Mouse (Mus musculus) bone marrow, adult 2 months (tissue): ENCODE data around the gene Ciapin1. TPM values are rescaled to one million over a fixed set of nuclear protein-coding genes. Genes with fewer than 3 reads are reported as not detected.
A peak's percentile ranks its signal among the peaks of the same experiment; 100 is the strongest.

Experiments
- H3K27ac ChIP-seq: fragments of 200-500 bp; 2 replicates; pipeline ENCODE4 v1.5.1; 2012; ENCODE audit warnings: low read depth, mild to moderate bottlenecking, control low read depth, inconsistent platforms, low read length; ENCODE audit not compliant: control insufficient read depth, poor library complexity, insufficient read depth
- H3K4me1 ChIP-seq: fragments of 200-500 bp; 2 replicates; pipeline ENCODE4 v1.6.1; 2011; ENCODE audit warnings: low read length; ENCODE audit not compliant: control insufficient read depth, insufficient read depth
- H3K4me3 ChIP-seq: fragments of 200-500 bp; replicated peaks from 2 replicates; pipeline ENCODE3; 2011; ENCODE audit warnings: mild to moderate bottlenecking, low read depth, low read length, control low read depth; ENCODE audit not compliant: control insufficient read depth
- CTCF ChIP-seq: fragments of 200-500 bp; IDR thresholded peaks from 2 replicates; pipeline ENCODE4 v1.5.1; 2011; ENCODE audit warnings: low read length, control low read depth; ENCODE audit not compliant: control insufficient read depth, insufficient read depth
- POLR2A ChIP-seq: fragments of 200-500 bp; IDR thresholded peaks from 2 replicates; pipeline ENCODE4 v1.6.1; 2011; ENCODE audit warnings: low read depth, mild to moderate bottlenecking, control low read depth, low read length, borderline replicate concordance; ENCODE audit not compliant: control insufficient read depth
- WGBS: fragments of 180-500 bp; shearing (Covaris S2); methylation state at CpG from one replicate; pipeline ENCODE4 v1.1.7; 2018; 5-methylcytosine and 5-hydroxymethylcytosine counted together
- polyA plus RNA-seq: library from polyadenylated mRNA; stranded (reverse); fragments of >200 nt; gene quantifications from 2 replicates; pipeline ENCODE4 v1.2.4, GENCODE M21; 2011; ENCODE audit warnings: low replicate concordance; ENCODE audit not compliant: missing spikeins, insufficient read depth, insufficient read length

Ciapin1 gene
- 36.7 and 38.1 TPM in 2 replicates for polyA plus RNA-seq

DNA sequence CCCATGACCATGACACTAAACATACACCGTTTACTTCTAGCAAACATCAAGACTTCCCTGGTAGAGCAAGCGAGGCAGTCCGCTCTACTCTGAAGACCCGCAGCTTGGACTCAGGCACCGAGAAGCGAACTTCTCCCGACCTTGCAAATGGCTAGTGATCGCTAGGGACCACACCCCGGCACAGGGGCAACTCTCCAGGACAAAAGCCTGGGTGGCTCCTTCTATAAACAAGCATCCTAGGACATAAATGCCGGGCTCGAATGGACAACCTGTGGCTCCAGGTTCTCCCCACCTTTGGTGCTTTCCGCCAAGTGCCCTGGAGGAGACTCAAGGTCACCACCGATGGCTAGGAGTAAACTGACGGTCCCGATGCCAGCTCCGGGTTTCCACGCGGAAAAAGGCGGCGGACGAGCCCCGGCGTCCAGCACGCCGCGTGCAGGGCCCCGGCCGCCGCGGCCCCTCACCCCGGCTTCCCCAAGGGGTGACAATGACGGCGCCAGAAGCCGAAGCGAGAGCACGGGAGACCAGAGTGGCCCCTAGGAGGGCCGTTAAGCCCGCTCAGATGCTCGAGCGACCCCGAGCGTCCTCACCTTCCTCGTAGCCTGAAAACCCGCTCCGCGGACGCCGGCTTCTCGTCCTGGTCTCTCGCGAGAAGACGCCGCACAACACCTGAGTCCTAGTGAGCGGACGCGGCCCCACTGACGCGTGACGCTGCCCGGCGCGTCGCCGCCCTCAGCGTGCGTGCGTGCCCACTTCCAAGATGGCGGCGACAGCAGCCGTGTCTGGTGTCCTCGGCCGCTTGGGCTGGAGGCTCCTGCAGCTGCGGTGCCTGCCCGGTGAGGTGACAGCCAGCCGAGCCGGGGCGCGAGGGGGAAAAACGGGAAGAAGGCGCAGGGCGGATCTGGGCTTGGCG, at the start of gene Ciapin1, which contains the start of gene Coq9:
Gene Ciapin1, minus strand, starts transcription at position 697 of the 913 bp plus-strand sequence.
Gene Coq9, plus strand, starts transcription at position 660 of the 913 bp plus-strand sequence.
- H3K27ac ChIP-seq: peak within 1 kb of the TSS; percentile 91
- WGBS: under 1% methylated on average over 82 of the region's 82 CpGs
- peaks cover 1% of the 10 kb centered on the region; the same call in 1 of the 2 replicates for H3K4me1 ChIP-seq
- H3K4me3 ChIP-seq: peak within 1 kb of the TSS; percentile 83
- TF ChIP-seq POLR2A (peak; percentile 93), CTCF (no peak)

DNA sequence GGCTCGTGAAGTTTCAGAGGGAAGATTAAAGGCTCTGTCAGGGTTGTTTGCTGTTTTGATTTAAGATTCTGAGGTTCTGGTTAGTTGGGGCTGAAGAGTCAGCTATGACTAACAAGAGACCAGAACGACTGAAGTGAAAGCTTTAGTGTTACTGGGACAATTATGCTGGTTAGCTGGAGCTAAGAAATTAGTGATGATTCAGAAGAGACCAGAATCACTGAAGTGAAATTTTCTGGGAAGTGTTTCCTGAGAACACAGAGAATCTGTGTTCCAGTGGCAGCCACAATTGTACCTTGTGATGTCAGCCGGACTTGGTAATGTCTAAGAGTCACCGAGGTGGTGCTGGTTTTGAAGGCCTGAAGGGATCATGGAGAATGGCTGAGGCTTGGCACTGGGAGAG, 42.6 kb upstream of the Ciapin1 start:
- no peak overlapping the region for H3K27ac ChIP-seq
- H3K4me3 ChIP-seq: no peak overlapping the region
- TF ChIP-seq CTCF: no peak
- no peak for TF ChIP-seq POLR2A
- H3K4me1 ChIP-seq: peaks cover 3% of the 10 kb centered on the region; the same call in 1 of the 2 replicates
- 69% methylated on average over 4 of the region's 4 CpGs for WGBS

DNA sequence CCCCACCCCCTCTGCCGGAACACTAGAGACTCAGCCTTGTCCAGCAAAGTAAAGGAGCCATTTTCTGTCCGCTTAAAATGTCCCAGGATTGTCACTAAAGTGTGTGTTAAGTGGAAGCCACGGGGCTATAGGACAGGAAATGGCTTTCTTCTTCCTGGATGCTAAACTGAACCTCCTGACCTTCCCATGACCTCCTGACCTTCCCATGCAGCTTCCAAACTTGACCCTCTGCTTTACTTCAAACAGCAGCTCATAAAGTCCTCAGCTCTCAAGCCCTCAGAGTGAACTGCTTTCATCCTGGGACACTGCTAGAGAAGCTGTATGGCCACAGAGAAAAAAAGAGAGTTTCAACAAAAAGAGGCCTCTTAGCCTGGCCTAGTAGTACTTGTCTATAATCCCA, 38.7 kb upstream of the Ciapin1 start:
- WGBS: 53% methylated on average over 3 of the region's 3 CpGs
- no peak overlapping the region for H3K4me3 ChIP-seq

DNA sequence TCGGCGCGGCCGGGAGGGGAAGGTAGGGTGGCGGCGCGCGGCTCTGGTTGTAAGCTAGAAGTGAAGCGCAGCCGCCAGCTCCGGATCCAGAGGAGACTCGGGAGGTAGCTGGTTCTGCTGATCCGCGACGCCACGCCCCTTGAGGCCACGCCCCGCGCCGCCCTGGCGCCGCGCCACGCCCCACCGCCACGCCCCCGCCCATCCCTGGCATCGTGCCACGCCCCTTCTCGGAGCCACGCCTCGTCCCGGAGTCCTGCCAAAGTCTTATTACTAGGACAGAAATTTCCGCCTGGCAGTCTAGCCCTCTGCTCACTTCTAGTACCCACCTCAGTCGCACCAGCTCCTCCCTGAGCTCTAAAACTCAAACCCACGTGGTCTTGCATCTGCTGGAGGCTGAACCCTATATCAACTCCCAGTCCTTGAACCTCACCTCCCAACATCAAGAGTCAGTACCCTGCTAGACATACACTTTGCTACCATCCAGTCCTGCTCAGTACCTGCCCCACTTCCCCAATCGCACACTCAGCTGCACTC, 38.1 kb upstream of the Ciapin1 start, which contains the start of gene Dok4:
Gene Dok4, minus strand, starts transcription at position 134 of the 534 bp plus-strand sequence.
- no peak for TF ChIP-seq CTCF
- peak; percentile 59; the same call in 1 of the 2 replicates for TF ChIP-seq POLR2A
- H3K4me1 ChIP-seq: peaks cover 3% of the 10 kb centered on the region; the same call in 1 of the 2 replicates
- H3K27ac ChIP-seq: peak within 1 kb of the TSS; percentile 51; the same call in 1 of the 2 replicates
- peak within 1 kb of the TSS; percentile 61 for H3K4me3 ChIP-seq
- under 1% methylated on average over 37 of the region's 37 CpGs for WGBS

More for the DNA sequence above, 38.7 kb upstream of the Ciapin1 start:
- Histone ChIP-seq H3K4me1 (peaks cover 3% of the 10 kb centered on the region; the same call in 1 of the 2 replicates), H3K27ac (no peak overlapping the region)
- no peak for TF ChIP-seq CTCF
- TF ChIP-seq POLR2A: no peak

DNA sequence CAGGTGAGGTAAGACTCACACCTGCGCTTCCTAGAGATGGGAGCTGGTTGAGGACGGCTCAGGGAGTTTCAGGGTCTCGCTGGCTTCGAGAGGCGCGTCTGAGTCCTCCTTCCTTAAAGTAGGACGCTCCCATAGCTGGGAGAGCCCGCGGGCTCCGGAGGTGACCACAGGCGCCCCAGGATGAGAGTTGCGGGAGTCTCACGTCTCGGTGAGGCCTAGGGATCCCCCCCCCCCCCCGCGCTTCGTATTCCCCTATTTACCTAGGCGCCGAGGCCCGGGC, 37.7 kb upstream of the Ciapin1 start:
- TF ChIP-seq CTCF (no peak), POLR2A (no peak)
- Histone ChIP-seq H3K4me1 (peaks cover 3% of the 10 kb centered on the region; the same call in 1 of the 2 replicates), H3K4me3 (peak overlapping the region; percentile 61), H3K27ac (peak overlapping the region; percentile 51; the same call in 1 of the 2 replicates)
- WGBS: 0% methylated on average over 20 of the region's 20 CpGs

DNA sequence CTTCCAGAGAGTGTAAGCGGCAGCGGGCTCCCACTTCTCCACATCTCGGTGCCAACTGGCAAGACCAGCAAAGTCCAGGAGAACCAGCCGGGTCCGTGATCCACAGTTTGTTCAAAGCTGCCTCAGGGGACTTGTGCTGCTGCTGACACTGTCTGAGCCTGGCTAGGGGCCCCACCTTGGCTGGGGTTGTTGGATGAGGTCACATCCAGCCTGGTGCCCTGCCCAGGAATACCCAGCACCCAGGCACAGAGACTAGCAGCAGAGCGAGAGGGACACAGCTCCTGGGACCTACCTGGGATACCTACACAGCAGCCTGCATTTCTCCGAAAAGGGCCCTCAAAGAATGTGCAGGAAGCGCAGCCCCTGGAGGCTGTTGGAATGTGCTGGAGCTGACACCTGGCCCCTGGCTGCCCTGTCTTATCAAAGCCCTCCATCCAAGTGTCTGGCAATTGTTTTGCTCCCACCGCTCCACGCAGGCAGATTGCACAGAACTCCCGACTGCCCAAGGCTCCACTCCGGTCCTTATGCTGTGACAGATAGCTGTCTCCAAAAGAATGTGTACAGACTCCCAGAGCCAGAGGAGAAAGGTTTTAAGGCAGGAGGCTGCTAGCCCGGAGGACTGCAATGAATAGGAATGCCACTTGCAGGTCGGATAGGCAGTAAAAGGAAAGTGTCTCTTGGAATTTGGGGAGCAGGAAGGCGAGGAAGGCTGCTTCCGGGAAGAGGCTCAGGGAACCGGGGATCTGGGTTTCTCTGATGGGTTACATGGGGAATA, 37.1 kb upstream of the Ciapin1 start:
- no peak overlapping the region for H3K27ac ChIP-seq
- peak overlapping the region; percentile 61 for H3K4me3 ChIP-seq
- 32% methylated on average over 17 of the region's 17 CpGs for WGBS
- TF ChIP-seq CTCF (no peak), POLR2A (no peak)
- H3K4me1 ChIP-seq: peaks cover 3% of the 10 kb centered on the region; the same call in 1 of the 2 replicates

DNA sequence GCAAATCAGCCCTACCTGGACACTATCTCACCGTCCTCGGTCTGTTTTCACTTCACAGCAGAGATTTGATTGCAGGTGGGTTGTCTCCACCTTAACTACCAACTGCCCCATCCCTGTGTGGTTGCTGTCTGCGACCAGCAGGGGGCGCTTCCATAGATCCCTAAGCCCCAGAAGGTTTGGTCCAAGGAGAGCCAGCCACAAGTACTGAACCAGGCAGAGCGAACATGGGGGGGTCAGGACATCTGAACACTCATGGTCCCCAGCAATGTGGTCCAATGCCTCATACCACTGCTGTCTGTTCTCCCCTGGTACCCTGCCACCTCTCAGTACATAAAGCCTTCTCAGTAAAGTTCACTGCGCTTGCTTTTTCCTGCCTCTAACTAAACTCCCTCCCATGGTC, 36.2 kb upstream of the Ciapin1 start:
- whole genome bisulfite sequencing: 14% methylated on average over 6 of the region's 6 CpGs
- TF ChIP-seq POLR2A (no peak), CTCF (peak; percentile 89)
- Histone ChIP-seq H3K4me1 (peaks cover 3% of the 10 kb centered on the region; the same call in 1 of the 2 replicates), H3K4me3 (peak overlapping the region; percentile 42), H3K27ac (no peak overlapping the region)
